Comparison of ENCODE assay signal across 18 mouse cellular contexts in the genomic region with DNA sequence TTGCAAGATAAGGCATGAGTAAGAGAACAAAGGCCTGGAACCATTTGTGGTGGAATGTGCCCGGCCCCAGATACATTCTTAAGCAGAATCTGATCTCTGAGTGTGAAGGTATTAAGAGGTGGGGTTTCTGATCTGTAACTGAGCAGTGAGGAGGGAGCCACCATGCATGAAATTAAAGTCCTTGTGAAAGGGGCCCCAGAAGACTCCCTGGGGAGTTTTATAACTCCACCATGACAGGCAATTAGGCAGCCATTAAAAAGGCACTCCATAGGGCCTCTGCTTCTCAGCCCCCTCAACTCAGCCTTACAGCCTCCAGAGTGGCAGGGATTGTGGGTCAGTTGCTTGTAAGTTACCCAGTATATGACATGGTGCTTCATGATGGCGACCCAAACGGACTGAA. TPM values are rescaled to one million over a fixed set of nuclear protein-coding genes. Genes with fewer than 3 reads are reported as not detected.
A peak's percentile ranks its signal among the peaks of the same experiment; 100 is the strongest.
DNase-seq lines count a peak whose midpoint lies in the region; ATAC-seq lines count a peak whose summit lies in the region.
"Had no signal": no experiment of that assay in that cellular context is flagged by ENCODE, and none has a peak within 500 bp of the region (broad histone marks: within the 10 kb centered on the region; RNA-seq: fewer than 3 reads in every experiment).

No protein-coding gene starts in this region.

- no peak overlapping the region for H3K4me3 ChIP-seq in kidney, embryonic 16.5 days (ENCODE audit: low read length)
- no peak overlapping the region for H3K4me3 ChIP-seq in neural tube, embryonic 11.5 days (ENCODE audit: low read depth, low read length)
- H3K4me3 ChIP-seq in neural tube, embryonic 15.5 days (replicated peaks), result no peak overlapping the region
- no peak overlapping the region for H3K4me3 ChIP-seq in liver, embryonic 13.5 days (replicated peaks)
- H3K4me3 ChIP-seq: gastrocnemius, adult 2 months; limb, embryonic 15.5 days had no signal

- no peaks in the 10 kb centered on the region for H3K27me3 ChIP-seq in kidney, embryonic 16.5 days (ENCODE audit: insufficient read depth, low read length)
- H3K27me3 ChIP-seq in neural tube, embryonic 11.5 days (ENCODE audit: control insufficient read depth, insufficient read depth, low read length), result no peaks in the 10 kb centered on the region
- no peaks in the 10 kb centered on the region for H3K27me3 ChIP-seq in neural tube, embryonic 15.5 days (replicated peaks)
- H3K27me3 ChIP-seq in liver, embryonic 13.5 days, result no peaks in the 10 kb centered on the region
- H3K27me3 ChIP-seq: limb, embryonic 15.5 days had no signal

- H3K4me2 ChIP-seq in kidney, embryonic 16.5 days (replicated peaks; ENCODE audit: low read depth, low read length), result no peak overlapping the region
- H3K4me2 ChIP-seq in neural tube, embryonic 11.5 days (ENCODE audit: low read depth), result no peak overlapping the region
- H3K4me2 ChIP-seq in neural tube, embryonic 15.5 days, result no peak overlapping the region
- H3K4me2 ChIP-seq in liver, embryonic 13.5 days, result no peak overlapping the region
- H3K4me2 ChIP-seq: limb, embryonic 15.5 days had no signal

- WGBS in kidney, embryonic 16.5 days, result 20% methylated on average over 3 of the region's 3 CpGs
- WGBS in neural tube, embryonic 11.5 days, result 18% methylated on average over 3 of the region's 3 CpGs
- 16% methylated on average over 3 of the region's 3 CpGs for WGBS in neural tube, embryonic 15.5 days
- 74% methylated on average over 3 of the region's 3 CpGs for WGBS in liver, embryonic 13.5 days (ENCODE audit: insufficient replicate concordance)

- H3K27ac ChIP-seq in kidney, embryonic 16.5 days (ENCODE audit: low read length), result peak overlapping the region; percentile 74
- H3K27ac ChIP-seq in neural tube, embryonic 11.5 days (ENCODE audit: low read depth, low read length), result no peak overlapping the region
- H3K27ac ChIP-seq in neural tube, embryonic 15.5 days (replicated peaks), result no peak overlapping the region
- peak overlapping the region; percentile 79 for H3K27ac ChIP-seq in liver, embryonic 13.5 days
- H3K27ac ChIP-seq: gastrocnemius, adult 2 months; limb, embryonic 15.5 days had no signal

- no peaks in the 10 kb centered on the region for H3K36me3 ChIP-seq in kidney, embryonic 16.5 days (ENCODE audit: insufficient read depth, low read length)
- no peaks in the 10 kb centered on the region for H3K36me3 ChIP-seq in neural tube, embryonic 11.5 days (ENCODE audit: control insufficient read depth, insufficient read depth, low read length)
- no peaks in the 10 kb centered on the region for H3K36me3 ChIP-seq in neural tube, embryonic 15.5 days
- no peaks in the 10 kb centered on the region for H3K36me3 ChIP-seq in liver, embryonic 13.5 days
- H3K36me3 ChIP-seq: G1E; limb, embryonic 15.5 days had no signal

- H3K9me3 ChIP-seq in kidney, embryonic 16.5 days (ENCODE audit: low read length), result no peaks in the 10 kb centered on the region
- H3K9me3 ChIP-seq in neural tube, embryonic 11.5 days (ENCODE audit: control insufficient read depth, low read length), result no peaks in the 10 kb centered on the region
- H3K9me3 ChIP-seq in neural tube, embryonic 15.5 days (replicated peaks), result no peaks in the 10 kb centered on the region
- no peaks in the 10 kb centered on the region for H3K9me3 ChIP-seq in liver, embryonic 13.5 days (replicated peaks)
- H3K9me3 ChIP-seq: G1E; limb, embryonic 15.5 days had no signal

- ATAC-seq in kidney, embryonic 16.5 days (ENCODE audit: low FRiP score, low TSS enrichment), result peak; percentile 94
- peak; percentile 63 for ATAC-seq in neural tube, embryonic 11.5 days (ENCODE audit: insufficient read depth, low FRiP score, low TSS enrichment)
- ATAC-seq in neural tube, embryonic 15.5 days (ENCODE audit: low FRiP score), result no peak
- no peak for ATAC-seq in liver, embryonic 13.5 days (ENCODE audit: low read depth)
- ATAC-seq: CD4-positive, CD25-positive, alpha-beta regulatory T cell, adult 4 months; inflammation-experienced regulatory T-cells, adult 6 months had no signal

- peaks cover 10% of the 10 kb centered on the region; the same call in 1 of the 2 replicates for H3K4me1 ChIP-seq in kidney, embryonic 16.5 days (ENCODE audit: insufficient read depth, low read length)
- no peaks in the 10 kb centered on the region for H3K4me1 ChIP-seq in neural tube, embryonic 11.5 days (ENCODE audit: control insufficient read depth, insufficient read depth, low read length)
- H3K4me1 ChIP-seq in neural tube, embryonic 15.5 days, result no peaks in the 10 kb centered on the region
- peaks cover 57% of the 10 kb centered on the region for H3K4me1 ChIP-seq in liver, embryonic 13.5 days (replicated peaks)
- H3K4me1 ChIP-seq: limb, embryonic 15.5 days had no signal

- H3K9ac ChIP-seq in kidney, embryonic 16.5 days (replicated peaks; ENCODE audit: low read length), result no peak overlapping the region
- no peak overlapping the region for H3K9ac ChIP-seq in neural tube, embryonic 11.5 days (ENCODE audit: low read length)
- no peak overlapping the region for H3K9ac ChIP-seq in neural tube, embryonic 15.5 days (replicated peaks)
- no peak overlapping the region for H3K9ac ChIP-seq in liver, embryonic 13.5 days
- H3K9ac ChIP-seq: limb, embryonic 15.5 days had no signal

- no peak for DNase-seq in kidney, adult 18-20 months
- DNase-seq in neural tube, embryonic 11.5 days (ENCODE audit: low spot score), result no peak
- no peak for DNase-seq in liver, embryonic 13.5 days
- DNase-seq in retina, postnatal 1 day, result peak; percentile 35
- no peak for DNase-seq in right cerebral cortex, postnatal 14 days
- DNase-seq: adrenal gland, adult 2 months; cerebellum, adult 11 months; cerebellum, postnatal 25 days; gastrocnemius, adult 2 months; heart, postnatal 4 days; right cerebral cortex, postnatal 4 days; thymus, postnatal 36 days had no signal

RNA-seq across cellular contexts. Expression of gene St3gal6, which starts 8.5 kb away (rescaled TPM):
- polyA plus RNA-seq in kidney, embryonic 16.5 days (2015; fragmentation: Nextera tagmentation; extraction: Ambion mirVana), result 80.5 and 89.9 TPM in 2 replicates
- 6.4 and 8.2 TPM in 2 replicates for polyA plus RNA-seq in neural tube, embryonic 11.5 days (2014; fragmentation: Nextera tagmentation; extraction: Ambion mirVana)
- polyA plus RNA-seq in neural tube, embryonic 15.5 days (2015; fragmentation: Nextera tagmentation; extraction: Ambion mirVana), result 12.1 and 16.3 TPM in 2 replicates
- polyA plus RNA-seq in liver, embryonic 13.5 days (2015; fragmentation: Nextera tagmentation; extraction: Ambion mirVana), result 43.5 and 47.6 TPM in 2 replicates

Comparison
In these comparisons a context has a peak if more than half of its experiments do, and no peak if none do; other contexts are left out.
1. ATAC-seq: peak in kidney, embryonic 16.5 days (single experiment) and neural tube, embryonic 11.5 days (single experiment); none in neural tube, embryonic 15.5 days (single experiment) and liver, embryonic 13.5 days (single experiment).
2. H3K27ac ChIP-seq: peak in kidney, embryonic 16.5 days (single experiment) and liver, embryonic 13.5 days (single experiment); none in neural tube, embryonic 11.5 days (single experiment) and neural tube, embryonic 15.5 days (single experiment).